Mouse (Mus musculus): ENCODE data around the gene Fam129b.
"Not testable (repeated sequence)": the region's sequence is repeated elsewhere in the genome, so short reads cannot be mapped to it uniquely, and the experiment has no call there.

The Fam129b gene

GRCm38 (mm10) chr2:32875675-32876489 lies at the start of gene Fam129b:
TSS of gene Fam129b (plus strand) at chr2:32876114.
- peak; percentile 82 for DNase-seq (ENCODE audit: low read depth, low spot score)

- DNase-seq (ENCODE audit: low read depth, low spot score) = no peak
These were observed 46.8 kb upstream of the Fam129b start for GRCm38 (mm10) chr2:32828979-32829676.

DNA sequence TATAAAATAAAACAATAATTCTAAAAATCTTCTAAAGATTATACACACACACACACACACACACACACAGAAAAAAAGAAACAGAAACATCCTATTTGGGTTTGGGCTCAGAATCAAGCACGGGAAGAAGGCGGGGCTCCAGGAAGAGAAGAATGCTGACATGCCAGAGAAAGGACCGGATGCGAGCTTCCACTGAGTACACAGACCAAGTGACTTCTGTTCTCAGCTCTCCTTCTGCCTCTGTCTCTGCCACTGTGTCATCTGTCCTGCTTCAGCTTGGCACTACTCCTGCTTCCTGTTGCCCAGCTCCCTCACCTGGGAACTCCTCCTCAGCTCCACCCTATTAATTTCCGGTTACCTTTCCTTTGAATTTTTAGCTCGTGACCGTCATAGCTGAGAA lies 41.4 kb upstream of the Fam129b start:
- DNase-seq (ENCODE audit: low read depth, low spot score) = no peak

GRCm38 (mm10) chr2:32835588-32835987 lies 40.3 kb upstream of the Fam129b start:
- DNase-seq (ENCODE audit: low read depth, low spot score) = no peak

GRCm38 (mm10) chr2:32838147-32838884 lies 37.6 kb upstream of the Fam129b start:
- no peak for DNase-seq (ENCODE audit: low read depth, low spot score)

DNA sequence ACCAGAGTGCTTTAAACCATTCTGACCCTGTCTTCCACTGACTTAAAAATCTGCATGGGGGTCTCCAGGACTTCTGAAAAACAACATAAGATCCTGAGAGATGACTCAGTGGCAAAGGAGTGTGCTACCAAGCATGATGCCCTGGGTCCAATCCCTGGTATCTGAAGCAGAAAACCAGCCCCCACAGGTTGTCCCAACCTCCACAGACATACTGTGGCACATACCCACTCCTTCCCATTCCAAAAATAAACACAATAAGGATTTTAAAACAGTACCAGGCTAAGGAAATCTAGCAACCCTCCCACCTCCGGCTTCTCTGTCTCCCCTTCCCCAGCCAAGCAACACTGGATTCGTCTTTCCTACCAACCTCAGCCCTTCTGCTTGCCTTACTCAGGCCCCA lies 36.7 kb upstream of the Fam129b start:
- no peak for DNase-seq (ENCODE audit: low read depth, low spot score)

DNA sequence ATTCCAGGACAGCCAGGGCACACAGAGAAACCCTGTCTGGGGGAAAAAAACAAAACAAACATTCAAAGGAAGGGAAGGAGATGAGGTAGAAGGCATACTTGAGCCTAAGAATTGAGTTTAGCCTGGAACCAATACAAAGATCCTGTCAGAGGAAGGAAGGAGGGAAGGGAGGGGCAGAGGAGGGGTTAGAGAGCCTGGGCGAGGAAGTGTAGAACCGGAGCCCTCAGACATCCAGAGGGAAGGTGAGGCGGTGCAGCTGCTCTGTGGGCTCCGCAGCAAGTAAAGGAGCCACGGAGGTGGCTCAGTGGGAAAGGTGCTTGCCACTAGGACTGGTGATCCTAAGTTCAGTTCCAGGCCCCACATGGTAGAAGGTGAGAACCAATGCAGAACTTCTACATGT lies 34.8 kb upstream of the Fam129b start:
- no peak for DNase-seq (ENCODE audit: low read depth, low spot score)

DNA sequence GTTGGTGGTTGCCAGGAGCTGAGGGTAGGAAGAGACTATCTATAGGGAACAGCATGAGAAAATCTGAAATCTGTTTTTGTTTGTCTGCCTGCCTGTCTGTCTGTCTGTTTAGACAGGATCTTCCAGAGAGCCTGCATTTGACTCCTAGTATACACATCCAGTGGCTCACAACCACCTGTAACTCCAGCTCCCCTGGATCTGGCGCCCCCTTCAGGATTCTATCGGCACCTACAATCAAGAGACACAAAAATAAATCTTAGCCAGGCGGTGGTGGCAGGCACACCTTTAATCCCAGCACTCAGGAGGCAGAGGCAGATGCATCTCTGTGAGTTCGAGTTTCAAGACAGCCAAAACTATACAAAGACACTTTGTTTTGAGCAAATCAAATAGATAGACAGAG lies 33.4 kb upstream of the Fam129b start:
- no peak for DNase-seq (ENCODE audit: low read depth, low spot score)

GRCm38 (mm10) chr2:32845572-32846100 lies 30.3 kb upstream of the Fam129b start:
- DNase-seq (ENCODE audit: low read depth, low spot score) = no peak

DNA sequence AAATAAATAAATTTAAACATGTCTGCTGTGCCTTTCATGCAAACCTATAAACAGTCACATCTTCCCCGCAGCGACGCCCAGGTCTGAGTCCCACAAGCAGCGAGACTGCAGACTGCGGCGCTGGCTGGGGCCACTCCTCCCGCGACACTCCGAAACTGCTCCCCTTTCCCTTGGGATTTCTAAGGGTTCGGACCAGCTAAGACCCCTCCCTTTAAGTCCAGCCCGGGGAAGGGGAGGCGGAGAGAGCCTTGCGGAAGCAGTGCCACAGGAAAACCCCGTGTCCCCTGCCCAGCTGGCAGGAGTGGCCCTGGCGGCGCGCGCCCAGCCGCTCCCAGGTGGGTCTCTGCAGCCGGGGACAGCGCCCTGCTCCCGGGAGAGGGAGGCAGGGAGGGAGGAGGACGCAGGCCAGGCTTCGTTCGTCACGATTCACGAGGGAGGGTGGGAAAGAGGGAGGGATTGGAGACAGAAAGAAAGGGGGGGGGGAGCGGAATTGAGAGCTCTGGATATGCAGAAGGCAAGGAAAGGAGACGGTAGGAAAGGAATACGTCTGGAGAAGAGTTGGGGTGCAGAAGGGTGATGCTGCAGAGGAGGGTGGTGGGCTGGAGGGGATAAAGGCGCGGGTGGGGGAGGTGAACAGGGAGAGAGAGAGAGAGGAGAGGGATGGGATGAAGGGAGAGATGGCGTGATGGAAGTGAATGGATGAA lies 29.7 kb upstream of the Fam129b start:
- DNase-seq (ENCODE audit: low read depth, low spot score) = peak; percentile 31

DNA sequence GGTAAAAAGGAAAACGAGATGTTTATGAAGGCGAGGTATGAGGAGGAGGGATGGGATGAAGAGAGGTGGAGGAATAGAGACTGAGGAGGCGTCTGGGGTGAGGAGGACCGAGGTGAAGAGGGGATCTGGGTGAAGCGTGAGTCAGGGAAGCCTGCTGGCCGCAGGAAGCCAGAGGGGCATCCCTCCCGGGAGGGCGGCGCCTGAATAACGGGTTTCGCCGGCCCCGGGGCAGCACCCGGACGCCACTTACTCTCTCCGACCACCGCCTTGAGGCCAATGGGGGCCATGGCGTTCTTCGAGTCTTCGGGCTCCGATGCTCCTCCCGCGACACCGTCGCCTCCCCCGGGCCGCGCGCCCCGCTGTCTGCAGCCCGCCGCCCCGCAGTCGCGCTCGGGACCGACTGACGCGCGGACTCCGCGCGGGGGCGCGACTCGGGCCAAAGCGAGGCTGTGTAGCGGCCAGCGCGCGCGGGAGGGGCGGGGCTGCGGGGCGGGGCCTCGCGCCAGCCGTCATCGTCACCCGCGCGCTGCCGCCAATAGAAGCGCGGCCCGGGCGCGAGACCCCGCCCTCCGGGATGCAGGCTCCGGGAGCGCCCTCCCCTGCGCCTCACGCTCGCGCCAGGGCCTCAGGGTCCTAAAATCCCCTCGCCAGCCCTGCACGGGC lies 29.0 kb upstream of the Fam129b start, which contains the start of gene Stxbp1:
TSS of gene Stxbp1 (minus strand) at position 441 of the 663 bp plus-strand sequence.
- DNase-seq (ENCODE audit: low read depth, low spot score) = peak; percentile 85

GRCm38 (mm10) chr2:32847468-32847821 lies 28.5 kb upstream of the Fam129b start:
- DNase-seq (ENCODE audit: low read depth, low spot score) = no peak

DNA sequence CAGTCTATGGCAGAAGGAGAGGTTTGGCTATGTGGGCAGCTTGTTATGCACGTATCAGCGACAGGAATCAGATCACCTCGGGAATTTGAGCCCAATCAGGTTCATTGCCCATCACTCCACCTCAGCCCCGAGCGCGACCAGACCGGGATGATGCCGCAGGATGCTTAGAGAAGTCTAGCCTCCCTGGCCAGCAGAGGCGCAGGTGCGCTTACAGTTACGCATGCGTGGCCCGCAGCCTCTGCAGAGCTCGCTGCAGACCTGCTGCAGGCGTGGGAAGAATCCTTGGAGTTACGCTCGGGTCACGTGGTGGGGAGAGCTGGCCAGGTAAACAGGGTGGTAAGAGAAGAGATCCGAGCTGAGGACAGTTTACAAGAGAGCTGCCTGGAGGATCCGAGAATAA lies 23.8 kb upstream of the Fam129b start:
- DNase-seq (ENCODE audit: low read depth, low spot score) = no peak

- not testable (repeated sequence) for DNase-seq (ENCODE audit: low read depth, low spot score)
These were observed 22.2 kb upstream of the Fam129b start for GRCm38 (mm10) chr2:32853716-32854115.

GRCm38 (mm10) chr2:32854206-32854605 lies 21.7 kb upstream of the Fam129b start:
- DNase-seq (ENCODE audit: low read depth, low spot score) = peak; percentile 74

- no peak for DNase-seq (ENCODE audit: low read depth, low spot score)
These were observed 20.7 kb upstream of the Fam129b start for GRCm38 (mm10) chr2:32855046-32855785.

GRCm38 (mm10) chr2:32855790-32856465 lies 20.0 kb upstream of the Fam129b start:
- no peak for DNase-seq (ENCODE audit: low read depth, low spot score)

DNA sequence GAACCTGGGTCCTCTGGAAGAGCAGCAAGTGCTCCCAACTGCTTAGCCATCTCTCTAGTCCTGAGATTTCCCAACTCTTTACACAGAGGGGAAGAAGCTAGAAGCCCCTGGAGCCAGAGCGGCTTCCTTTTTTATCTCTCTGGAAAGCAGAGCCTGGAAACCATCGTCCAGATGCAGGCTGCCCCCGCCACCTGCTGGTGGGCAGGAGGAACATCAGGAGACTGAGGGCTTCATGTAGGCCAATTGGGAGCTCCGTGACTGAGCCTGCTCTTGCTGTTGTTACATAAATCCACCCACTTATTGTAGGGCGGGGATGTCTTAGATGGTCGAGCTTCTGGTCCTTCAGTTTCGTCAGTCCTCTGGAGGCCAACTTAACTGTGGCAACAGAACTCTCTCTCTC lies 18.3 kb upstream of the Fam129b start:
- peak; percentile 86 for DNase-seq (ENCODE audit: low read depth, low spot score)

DNA sequence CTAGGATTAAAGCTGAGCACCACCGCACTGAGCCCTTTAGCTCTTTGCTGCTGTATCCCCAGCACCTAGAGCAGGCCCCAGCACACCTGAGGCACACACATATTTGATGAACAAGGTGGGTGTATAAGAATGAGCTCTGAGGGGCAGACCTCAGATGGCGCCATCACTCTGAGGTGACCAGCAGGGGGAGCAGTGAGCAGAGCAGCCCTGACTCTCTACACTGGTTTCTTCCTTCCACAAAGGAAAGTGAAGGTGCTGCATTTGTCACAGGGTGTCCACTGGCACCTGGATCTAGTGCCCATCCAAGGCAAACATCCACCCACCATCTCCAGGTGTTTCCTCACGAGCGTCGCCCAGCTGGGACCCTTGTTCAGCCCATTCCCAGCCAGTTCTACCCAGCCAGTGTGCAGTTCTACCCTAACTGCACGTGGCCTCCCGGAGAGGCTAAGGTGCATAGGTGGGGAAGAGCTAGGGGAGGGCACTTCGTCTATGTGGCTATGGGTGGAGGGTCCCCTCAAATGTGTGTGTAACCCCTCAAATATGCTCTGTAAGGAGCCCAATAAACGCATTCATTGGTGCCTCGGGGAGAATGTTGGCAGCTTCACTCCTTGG lies 16.8 kb upstream of the Fam129b start:
- peak; percentile 46 for DNase-seq (ENCODE audit: low read depth, low spot score)

All from embryo, embryonic 11.5 days (tissue).